Mouse (Mus musculus) lung, embryonic 14.5 days (tissue): Measurements from ENCODE around the gene Fam174b. TPM values are rescaled to one million over a fixed set of nuclear protein-coding genes. Genes with fewer than 3 reads are reported as not detected.

Experiments
- ATAC-seq: fragments of 200-750 bp; cut with Nextera tagmentation; 2 replicates; pipeline ENCODE4 v1.8.0; 2017; ENCODE audit warnings: mild to moderate bottlenecking, moderate TSS enrichment, moderate library complexity; ENCODE audit not compliant: insufficient read depth
- DNase-seq: peaks from one replicate; pipeline ENCODE4 v3.0.0-alpha.2; 2015
- H3K27ac ChIP-seq: fragments of 300-500 bp; sonication (generic); 2 replicates; pipeline ENCODE4 v1.5.1; 2014; ENCODE audit warnings: low read depth, mild to moderate bottlenecking, moderate library complexity
- H3K27me3 ChIP-seq: fragments of 300-500 bp; sonication (generic); 2 replicates; pipeline ENCODE4 v1.6.1; 2014; ENCODE audit warnings: low read length, control low read depth; ENCODE audit not compliant: insufficient read depth
- H3K36me3 ChIP-seq: fragments of 300-500 bp; sonication (generic); 2 replicates; pipeline ENCODE4 v1.6.1; 2014; ENCODE audit warnings: control low read depth; ENCODE audit not compliant: insufficient read depth
- H3K4me1 ChIP-seq: fragments of 300-500 bp; sonication (generic); 2 replicates; pipeline ENCODE4 v1.6.1; 2014; ENCODE audit warnings: antibody characterized with exemption, control low read depth; ENCODE audit not compliant: insufficient read depth
- H3K4me2 ChIP-seq: fragments of 300-500 bp; sonication (generic); 2 replicates; pipeline ENCODE4 v1.6.1; 2014; ENCODE audit warnings: mild to moderate bottlenecking
- H3K4me3 ChIP-seq: fragments of 300-500 bp; sonication (generic); 2 replicates; pipeline ENCODE4 v1.5.1; 2014; ENCODE audit warnings: low read depth, low read length
- H3K9ac ChIP-seq: fragments of 300-500 bp; sonication (generic); 2 replicates; pipeline ENCODE4 v1.6.1; 2014
- H3K9me3 ChIP-seq: fragments of 300-500 bp; sonication (generic); 2 replicates; pipeline ENCODE4 v1.6.1; 2016; ENCODE audit warnings: low read depth, low read length, control low read depth
- CTCF ChIP-seq: IDR thresholded peaks from 2 replicates; pipeline ENCODE4 v1.5.1; 2016; ENCODE audit warnings: antibody characterized with exemption, low read depth
- WGBS: fragments of 180-500 bp; shearing (Covaris S2); extraction: QIAGEN DNeasy Blood & Tissue Kit; methylation state at CpG from one replicate; pipeline ENCODE4 v1.1.7; 2014; 5-methylcytosine and 5-hydroxymethylcytosine counted together
- polyA plus RNA-seq: library from polyadenylated mRNA; unstranded; fragments of >200 nt; fragmentation: Nextera tagmentation; extraction: Ambion mirVana; gene quantifications from 2 replicates; pipeline ENCODE4 v1.2.1, GENCODE M21; 2014

The Fam174b gene
- 72.6 and 74.8 TPM in 2 replicates for polyA plus RNA-seq

DNA sequence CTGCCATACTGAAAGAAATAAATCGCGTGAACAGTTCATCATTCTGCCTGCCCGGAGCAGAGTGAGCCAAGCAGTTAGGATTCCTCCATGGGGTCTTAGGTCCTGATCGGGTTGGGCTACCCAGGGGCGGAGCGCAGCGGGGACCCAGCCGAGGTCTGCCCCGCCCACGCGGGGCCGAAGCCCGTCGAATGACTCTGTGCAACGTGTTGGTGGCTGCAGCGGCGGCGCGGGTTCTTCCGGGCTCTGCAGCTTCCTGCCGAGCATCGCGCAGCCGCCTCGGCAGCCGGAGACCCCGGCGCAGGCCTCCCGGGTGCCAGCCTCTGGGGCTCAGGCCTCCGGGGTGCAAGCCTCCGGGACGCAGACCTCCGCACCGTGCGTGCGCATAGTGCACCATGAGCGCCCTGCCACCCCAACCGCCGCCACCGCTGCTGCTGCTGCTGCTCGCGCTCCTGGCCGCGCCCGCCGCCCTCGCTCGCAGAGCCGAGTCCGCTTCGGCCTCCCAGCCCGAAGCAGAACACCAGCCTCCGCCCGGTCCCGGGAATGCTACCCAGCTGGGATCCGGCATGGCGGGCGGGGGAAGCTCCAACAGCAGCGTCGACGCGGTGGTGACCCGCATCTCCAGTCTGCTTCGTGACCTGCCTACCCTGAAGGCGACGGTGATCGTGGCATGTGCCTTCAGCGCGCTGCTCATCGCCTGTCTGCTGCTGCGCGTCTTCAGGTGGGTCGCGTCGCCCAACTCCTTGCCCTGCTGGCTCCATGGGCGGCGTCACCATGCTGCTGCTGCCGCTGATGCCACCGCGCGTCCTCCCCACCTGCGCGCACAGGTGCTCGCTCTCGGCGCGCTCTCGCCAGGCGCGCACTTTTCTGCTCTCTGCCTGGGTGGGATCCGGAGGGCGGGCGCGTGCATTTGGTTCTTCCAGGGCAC is at the start of gene Fam174b:
TSS of gene Fam174b (plus strand) at position 192 of the 925 bp plus-strand sequence.
- Histone ChIP-seq H3K27ac (peak within 1 kb of the TSS; percentile 89), H3K9ac (peak within 1 kb of the TSS; percentile 75), H3K4me1 (peaks cover 8% of the 10 kb centered on the region; the same call in 1 of the 2 replicates), H3K27me3 (peaks cover 6% of the 10 kb centered on the region; the same call in 1 of the 2 replicates), H3K9me3 (no peaks in the 10 kb centered on the region), H3K4me2 (peak within 1 kb of the TSS; percentile 99), H3K36me3 (no peaks in the 10 kb centered on the region), H3K4me3 (peak within 1 kb of the TSS; percentile 68)
- WGBS: under 1% methylated on average over 94 of the region's 94 CpGs
- ATAC-seq (peak; percentile 90), DNase-seq (peak; percentile 89)
- TF ChIP-seq CTCF: no peak

DNA sequence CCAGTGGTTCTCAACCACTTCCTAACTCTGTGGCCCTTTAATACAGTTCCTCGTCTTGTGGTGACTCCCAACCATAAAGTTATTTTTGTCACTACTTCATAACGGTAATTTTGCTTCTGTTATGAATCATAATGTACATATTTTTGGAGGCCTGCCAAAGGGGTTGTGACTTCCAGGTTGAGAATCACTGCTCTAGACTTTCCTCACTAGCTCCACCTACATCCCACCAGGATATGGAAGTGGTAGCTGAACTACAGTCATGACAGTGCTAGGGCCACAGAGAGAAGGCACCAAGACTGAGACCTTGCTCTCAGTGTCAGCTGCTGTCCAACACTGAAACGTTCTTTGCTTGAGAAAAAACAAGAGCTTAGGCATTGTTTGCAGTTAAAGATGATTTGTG is 43.0 kb upstream of the Fam174b start:
- TF ChIP-seq CTCF: no peak
- WGBS: 31% methylated on average over 3 of the region's 3 CpGs

DNA sequence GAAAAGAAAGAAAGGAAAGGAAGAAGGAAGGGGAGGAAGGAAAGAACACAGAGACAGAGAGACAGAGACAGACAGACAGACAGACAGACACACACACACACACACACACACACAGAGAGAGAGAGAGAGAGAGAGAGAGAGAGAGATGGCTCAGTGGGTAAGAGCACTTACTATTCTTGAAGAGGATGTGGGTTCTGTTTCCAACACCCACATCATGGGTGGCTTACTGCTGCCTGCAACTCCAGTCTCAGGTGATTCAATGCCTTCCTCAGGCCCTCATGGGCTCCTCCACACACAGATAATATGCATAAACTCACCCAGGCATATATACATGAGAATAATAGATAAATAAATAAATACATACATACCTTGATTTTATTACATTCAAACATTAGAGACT is 35.8 kb upstream of the Fam174b start:
- no peak for TF ChIP-seq CTCF
- H3K27me3 ChIP-seq: no peaks in the 10 kb centered on the region
- no peak overlapping the region for H3K4me2 ChIP-seq
- H3K9ac ChIP-seq: no peak overlapping the region
- no peaks in the 10 kb centered on the region for H3K36me3 ChIP-seq
- no peaks in the 10 kb centered on the region for H3K9me3 ChIP-seq
- no peak overlapping the region for H3K27ac ChIP-seq
- ATAC-seq (no peak), DNase-seq (no peak)
- no peak overlapping the region for H3K4me3 ChIP-seq
- H3K4me1 ChIP-seq: 0 out of 2 replicates have a peak, but pooled peaks cover 3% of the 10 kb centered on the region

More for the DNA sequence above, 43.0 kb upstream of the Fam174b start:
- Histone ChIP-seq H3K9ac (no peak overlapping the region), H3K4me3 (no peak overlapping the region), H3K4me1 (no peaks in the 10 kb centered on the region), H3K27me3 (no peaks in the 10 kb centered on the region), H3K36me3 (no peaks in the 10 kb centered on the region), H3K9me3 (no peaks in the 10 kb centered on the region), H3K4me2 (no peak overlapping the region), H3K27ac (no peak overlapping the region)
- peak; percentile 34 for DNase-seq
- no peak for ATAC-seq

DNA sequence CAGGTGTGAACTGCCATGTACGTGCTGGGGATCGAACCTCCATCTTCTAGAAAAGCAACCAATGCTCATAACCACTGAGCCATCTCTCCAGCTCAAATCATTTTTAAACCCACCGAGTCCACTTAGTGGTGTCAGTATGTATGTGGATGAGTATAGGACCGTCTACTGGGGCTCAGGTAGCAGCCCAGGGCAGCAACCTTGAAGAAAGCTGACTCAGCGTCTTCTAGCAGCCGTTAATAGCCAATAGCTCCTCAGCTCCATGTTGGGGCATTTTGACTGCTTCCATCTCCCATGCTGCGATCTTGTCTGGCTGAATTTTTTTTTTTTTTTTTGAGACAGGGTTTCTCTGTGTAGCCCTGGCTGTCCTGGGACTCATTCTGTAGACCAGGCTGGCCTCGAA is 26.6 kb upstream of the Fam174b start:
- no peak overlapping the region for H3K27ac ChIP-seq
- H3K9me3 ChIP-seq: no peaks in the 10 kb centered on the region
- DNase-seq: no peak
- H3K4me3 ChIP-seq: no peak overlapping the region
- 87% methylated on average over 8 of the region's 8 CpGs for WGBS
- no peak for ATAC-seq
- H3K36me3 ChIP-seq: no peaks in the 10 kb centered on the region
- no peak overlapping the region for H3K9ac ChIP-seq
- H3K4me2 ChIP-seq: no peak overlapping the region
- TF ChIP-seq CTCF: no peak
- peaks cover 3% of the 10 kb centered on the region; the same call in 1 of the 2 replicates for H3K4me1 ChIP-seq
- H3K27me3 ChIP-seq: no peaks in the 10 kb centered on the region

DNA sequence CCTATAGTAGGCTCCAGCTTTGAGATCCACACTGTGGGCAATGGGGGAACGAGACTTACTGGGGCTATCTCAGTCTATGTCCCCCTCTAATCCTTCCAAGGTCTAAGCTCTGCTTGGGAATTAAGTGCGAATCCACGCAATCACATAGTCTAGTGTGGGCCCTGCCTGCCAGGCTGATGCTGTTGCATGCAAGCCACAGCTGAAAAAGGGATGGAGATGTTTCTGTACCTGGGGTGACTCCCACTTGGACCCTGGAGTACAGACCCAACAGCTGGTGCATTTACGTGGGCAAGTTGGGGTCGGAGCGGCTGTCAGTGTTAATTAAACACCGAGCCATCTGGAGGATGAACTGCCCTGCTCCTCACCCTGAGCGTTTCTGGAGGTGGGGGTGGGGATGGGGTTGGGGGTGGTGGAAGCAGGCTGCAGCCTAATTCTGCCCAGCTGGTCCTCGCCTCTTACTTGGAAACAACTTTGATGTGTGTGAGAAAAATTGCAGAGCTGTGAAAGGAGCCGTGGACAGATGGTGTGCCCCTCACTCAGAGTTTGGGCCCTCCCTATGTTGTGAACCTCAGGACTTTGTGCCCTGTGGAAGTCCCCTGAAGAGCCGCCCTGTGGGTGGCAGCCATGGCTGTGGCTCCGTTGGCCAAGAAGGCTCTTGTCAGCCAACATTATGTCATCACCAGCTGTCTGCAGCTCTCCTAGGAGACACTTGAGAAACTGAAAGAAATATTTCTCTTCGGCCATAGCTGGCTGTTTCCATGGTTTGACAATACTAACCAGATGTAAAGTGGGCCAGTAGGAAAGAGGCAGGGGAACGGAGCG is 24.0 kb upstream of the Fam174b start:
- H3K4me1 ChIP-seq: peaks cover 3% of the 10 kb centered on the region; the same call in 1 of the 2 replicates
- peak overlapping the region; percentile 59; the same call in 1 of the 2 replicates for H3K27ac ChIP-seq
- H3K36me3 ChIP-seq: no peaks in the 10 kb centered on the region
- no peak for TF ChIP-seq CTCF
- H3K4me3 ChIP-seq: no peak overlapping the region
- ATAC-seq: peak; percentile 91
- H3K27me3 ChIP-seq: no peaks in the 10 kb centered on the region
- WGBS: 34% methylated on average over 15 of the region's 15 CpGs
- peak overlapping the region; percentile 43 for H3K4me2 ChIP-seq
- DNase-seq: peak; percentile 91
- H3K9ac ChIP-seq: no peak overlapping the region
- no peaks in the 10 kb centered on the region for H3K9me3 ChIP-seq

DNA sequence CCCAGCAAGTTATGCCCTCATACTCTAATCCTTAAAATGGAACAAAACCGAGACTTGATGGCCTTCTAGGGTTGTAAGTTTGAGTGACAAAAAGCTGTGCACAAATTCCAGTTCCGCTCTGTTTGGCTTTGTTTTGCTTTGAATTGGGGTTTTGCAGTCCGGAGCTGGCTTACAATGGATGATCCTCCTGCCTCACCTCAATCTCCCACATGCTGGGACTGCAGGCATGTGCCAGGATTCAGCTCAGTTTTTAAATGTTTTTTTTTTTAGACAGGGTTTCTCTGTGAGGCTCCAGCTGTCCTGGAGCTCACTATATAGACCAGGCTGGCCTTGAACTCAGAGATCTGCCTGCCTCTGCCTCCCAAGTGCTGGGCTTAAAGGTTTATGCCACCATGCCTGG is 23.3 kb upstream of the Fam174b start:
- DNase-seq: peak; percentile 44
- H3K36me3 ChIP-seq: no peaks in the 10 kb centered on the region
- H3K9me3 ChIP-seq: no peaks in the 10 kb centered on the region
- peaks cover 3% of the 10 kb centered on the region; the same call in 1 of the 2 replicates for H3K4me1 ChIP-seq
- ATAC-seq: peak; percentile 6; the same call in 1 of the 2 replicates
- H3K27me3 ChIP-seq: no peaks in the 10 kb centered on the region
- H3K27ac ChIP-seq: peak overlapping the region; percentile 61
- H3K9ac ChIP-seq: no peak overlapping the region
- no peak overlapping the region for H3K4me2 ChIP-seq
- 56% methylated on average over 3 of the region's 3 CpGs for WGBS
- TF ChIP-seq CTCF: no peak
- H3K4me3 ChIP-seq: no peak overlapping the region
